Mouse (Mus musculus) ES-Bruce4 (cell line): ENCODE results near the gene Olfr478. TPM values are rescaled to one million over a fixed set of nuclear protein-coding genes. Genes with fewer than 3 reads are reported as not detected.
"Not testable (repeated sequence)": the region's sequence is repeated elsewhere in the genome, so short reads cannot be mapped to it uniquely, and the experiment has no call there.

Source experiments
- H3K27ac ChIP-seq: 2 replicates; pipeline ENCODE4 v1.5.1; 2012; ENCODE audit warnings: low read length, inconsistent platforms; ENCODE audit not compliant: insufficient read depth
- H3K27me3 ChIP-seq: 2 replicates; pipeline ENCODE4 v1.6.1; 2012; ENCODE audit warnings: mild to moderate bottlenecking, low read length, inconsistent platforms; ENCODE audit not compliant: control insufficient read depth, poor library complexity, insufficient read depth, severe bottlenecking
- H3K36me3 ChIP-seq: 2 replicates; pipeline ENCODE4 v1.6.1; 2012; ENCODE audit warnings: inconsistent platforms, mild to moderate bottlenecking, low read length, moderate library complexity; ENCODE audit not compliant: control insufficient read depth, poor library complexity, insufficient read depth, severe bottlenecking
- H3K4me1 ChIP-seq: one replicate; pipeline ENCODE4 v1.8.1; 2011; ENCODE audit warnings: low read length; ENCODE audit not compliant: control insufficient read depth, insufficient read depth
- H3K4me3 ChIP-seq: 2 replicates; pipeline ENCODE4 v1.5.1; 2011; ENCODE audit warnings: low read depth, mild to moderate bottlenecking, low read length
- H3K9ac ChIP-seq: 2 replicates; pipeline ENCODE4 v1.6.1; 2012; ENCODE audit warnings: low read depth, mild to moderate bottlenecking, inconsistent platforms; ENCODE audit not compliant: poor library complexity, severe bottlenecking
- H3K9me3 ChIP-seq: replicated peaks from 2 replicates; pipeline ENCODE4 v1.6.1; 2012; ENCODE audit warnings: mild to moderate bottlenecking, low read length, inconsistent platforms; ENCODE audit not compliant: control insufficient read depth, poor library complexity, insufficient read depth, severe bottlenecking
- CTCF ChIP-seq: IDR thresholded peaks from one replicate; pipeline ENCODE4 v1.8.1; 2011; ENCODE audit warnings: low read depth, low read length
- EP300 ChIP-seq: IDR thresholded peaks from 2 replicates; pipeline ENCODE4 v1.6.1; 2011; ENCODE audit warnings: low read depth, low read length; ENCODE audit not compliant: insufficient read depth
- POLR2A ChIP-seq: IDR thresholded peaks from one replicate; pipeline ENCODE4 v1.8.1; 2011; ENCODE audit warnings: low read length; ENCODE audit not compliant: insufficient read depth
- polyA plus RNA-seq: library from polyadenylated mRNA; stranded (reverse); fragments of >200 nt; gene quantifications from 2 replicates; pipeline ENCODE4 v1.2.4, GENCODE M21; 2011; ENCODE audit warnings: low read depth; ENCODE audit not compliant: missing spikeins, insufficient read depth, insufficient read length

The Olfr478 gene
- polyA plus RNA-seq, result not detected in 2 replicates

DNA sequence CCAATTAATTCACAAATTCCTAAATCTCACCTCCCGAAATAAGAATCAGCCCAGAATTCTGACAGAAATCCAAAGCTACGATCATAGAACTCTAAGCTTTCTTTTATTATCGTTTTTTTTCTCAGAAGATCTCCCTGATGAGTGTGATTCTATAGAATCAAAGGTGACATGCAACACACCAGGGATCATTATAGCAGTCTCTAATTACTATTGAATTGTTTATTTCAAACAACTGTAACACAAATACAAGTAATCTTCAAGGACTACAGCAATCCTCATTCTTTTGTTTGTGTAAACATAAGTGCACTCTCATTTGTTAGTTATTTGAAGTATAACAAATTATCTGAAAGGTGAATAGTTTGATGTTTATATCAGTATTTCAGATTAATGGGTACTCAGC, at the start of gene Olfr478:
Gene Olfr478 (minus strand): TSS at position 101 of the 400 bp plus-strand sequence.
- Histone ChIP-seq H3K27me3 (no peaks in the 10 kb centered on the region), H3K4me3 (no peak within 1 kb of the TSS), H3K9ac (no peak within 1 kb of the TSS), H3K9me3 (no peaks in the 10 kb centered on the region), H3K36me3 (no peaks in the 10 kb centered on the region), H3K4me1 (no peaks in the 10 kb centered on the region), H3K27ac (no peak within 1 kb of the TSS)
- no peak for TF ChIP-seq POLR2A
- no peak for TF ChIP-seq CTCF
- TF ChIP-seq EP300, result no peak

DNA sequence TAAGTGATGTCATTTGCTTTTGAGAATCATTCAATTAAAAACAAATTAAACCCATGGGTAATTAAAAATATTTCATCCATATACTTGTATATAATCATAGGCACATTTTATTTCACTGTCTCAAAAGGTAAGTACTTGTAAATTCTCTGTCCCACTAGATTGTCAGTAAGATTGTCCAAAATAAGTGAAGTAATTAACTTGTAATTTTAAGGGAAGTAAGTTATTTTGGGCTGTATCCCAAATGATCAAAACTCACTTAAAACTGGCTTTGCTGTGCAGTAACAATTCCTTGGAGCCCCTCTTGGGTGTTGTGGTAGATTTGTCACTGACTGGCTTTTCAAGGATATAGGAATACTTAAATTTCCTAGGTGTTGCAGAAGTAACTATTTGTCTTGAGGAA, 45.8 kb upstream of the Olfr478 start, which contains the start of gene Olfr481:
Gene Olfr481 (plus strand): TSS at position 301 of the 400 bp plus-strand sequence.
- H3K9me3 ChIP-seq, result no peaks in the 10 kb centered on the region

DNA sequence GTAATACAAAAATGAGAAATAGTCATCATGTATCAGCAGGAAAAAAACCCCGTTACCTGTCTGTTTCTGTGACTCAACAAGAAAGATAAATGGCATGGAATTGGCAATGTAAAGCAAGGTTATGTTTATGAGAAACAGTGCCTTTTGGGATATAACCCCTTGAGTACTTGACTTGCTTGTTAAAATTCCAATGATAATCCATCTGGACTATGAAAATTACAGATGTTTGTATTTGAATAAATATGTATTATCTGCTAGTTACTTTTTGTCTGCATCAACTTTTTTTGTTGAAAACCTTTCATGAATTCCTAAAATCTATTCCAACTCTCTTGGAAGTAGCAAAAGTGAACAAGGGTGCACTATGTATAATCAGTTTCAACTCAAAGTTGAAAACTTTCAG, 33.5 kb upstream of the Olfr478 start, which contains the start of gene Olfr480:
Gene Olfr480 (minus strand): TSS at position 101 of the 400 bp plus-strand sequence.
- TF ChIP-seq EP300, result no peak
- TF ChIP-seq POLR2A, result no peak
- TF ChIP-seq CTCF, result no peak
- H3K36me3 ChIP-seq, result no peaks in the 10 kb centered on the region
- no peak within 1 kb of the TSS for H3K9ac ChIP-seq
- no peaks in the 10 kb centered on the region; the same call in 1 of the 2 replicates for H3K27me3 ChIP-seq
- no peak within 1 kb of the TSS for H3K27ac ChIP-seq
- no peak within 1 kb of the TSS for H3K4me3 ChIP-seq
- H3K9me3 ChIP-seq, result no peaks in the 10 kb centered on the region
- H3K4me1 ChIP-seq, result no peaks in the 10 kb centered on the region

More for the DNA sequence above, 45.8 kb upstream of the Olfr478 start, which contains the start of gene Olfr481:
- no peaks in the 10 kb centered on the region for H3K4me1 ChIP-seq
- H3K27me3 ChIP-seq, result no peaks in the 10 kb centered on the region
- H3K9ac ChIP-seq, result no peak within 1 kb of the TSS
- TF ChIP-seq POLR2A (no peak), CTCF (no peak)
- no peaks in the 10 kb centered on the region for H3K36me3 ChIP-seq
- H3K4me3 ChIP-seq, result no peak within 1 kb of the TSS
- H3K27ac ChIP-seq, result no peak within 1 kb of the TSS

- Histone ChIP-seq H3K27me3 (no peaks in the 10 kb centered on the region), H3K9me3 (no peaks in the 10 kb centered on the region), H3K4me3 (no peak within 1 kb of the TSS), H3K27ac (no peak within 1 kb of the TSS), H3K9ac (no peak within 1 kb of the TSS), H3K4me1 (no peaks in the 10 kb centered on the region), H3K36me3 (no peaks in the 10 kb centered on the region)
- TF ChIP-seq EP300, result no peak
- no peak for TF ChIP-seq POLR2A
- no peak for TF ChIP-seq CTCF
These were observed 16.6 kb upstream of the Olfr478 start, which contains the start of gene Olfr479 for GRCm38 (mm10) chr7:108050393-108050792. Olfr479 (plus strand) TSS chr7:108050693.

DNA sequence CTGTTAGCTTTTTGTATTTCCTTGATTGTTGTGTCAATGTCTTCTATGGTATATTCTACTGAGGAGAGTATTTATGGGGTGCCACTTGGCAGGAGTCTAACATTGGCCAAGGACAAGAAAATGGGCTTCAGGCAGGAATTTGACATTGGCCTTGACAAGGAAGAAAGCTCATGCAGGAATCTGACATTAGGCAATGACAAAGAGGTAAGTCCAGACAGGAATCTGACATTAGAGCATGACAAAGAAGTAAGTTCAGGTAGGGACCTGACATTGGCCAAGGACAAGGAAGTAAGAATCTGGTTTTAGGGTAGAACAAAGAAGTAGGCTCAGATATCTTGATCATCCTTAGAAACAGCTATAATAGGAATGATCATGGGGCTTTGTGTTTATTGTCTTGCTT, 19.5 kb downstream of the Olfr478 start:
- not testable (repeated sequence) for H3K27me3 ChIP-seq, H3K4me3 ChIP-seq, H3K9ac ChIP-seq, H3K36me3 ChIP-seq, H3K27ac ChIP-seq, H3K4me1 ChIP-seq
- peaks cover 10% of the 10 kb centered on the region; the same call in 1 of the 2 replicates for H3K9me3 ChIP-seq

- Histone ChIP-seq H3K9me3 (no peaks in the 10 kb centered on the region), H3K9ac (no peak within 1 kb of the TSS), H3K4me3 (no peak within 1 kb of the TSS), H3K27me3 (no peaks in the 10 kb centered on the region), H3K36me3 (no peaks in the 10 kb centered on the region), H3K4me1 (no peaks in the 10 kb centered on the region), H3K27ac (no peak within 1 kb of the TSS)
- TF ChIP-seq POLR2A (no peak), CTCF (no peak), EP300 (no peak)
These were observed 47.4 kb downstream of the Olfr478 start, which contains the start of gene Olfr477 for GRCm38 (mm10) chr7:107986393-107986792. Olfr477 (plus strand) TSS chr7:107986693.

Other genes with a start within 250 kb of the Olfr478 start
- not detected in 2 replicates for gene Ovch2, start 232.8 kb downstream of the Olfr478 start, polyA plus RNA-seq
- gene Olfr467, start 221.7 kb downstream of the Olfr478 start, polyA plus RNA-seq, result not detected in 2 replicates
- gene Olfr469, start 208.4 kb downstream of the Olfr478 start, polyA plus RNA-seq, result not detected in 2 replicates
- not detected in 2 replicates for gene Olfr470, start 186.5 kb downstream of the Olfr478 start, polyA plus RNA-seq
- gene Olfr472, start 136.1 kb downstream of the Olfr478 start, polyA plus RNA-seq, result not detected in 2 replicates
- not detected in 2 replicates for gene Olfr473, start 103.5 kb downstream of the Olfr478 start, polyA plus RNA-seq
- not detected in 2 replicates for gene Olfr474, start 79.3 kb downstream of the Olfr478 start, polyA plus RNA-seq
- not detected in 2 replicates for gene Olfr476, start 69.2 kb downstream of the Olfr478 start, polyA plus RNA-seq
- not detected in 2 replicates for gene Olfr477, start 47.3 kb downstream of the Olfr478 start, polyA plus RNA-seq
- gene Olfr479, start 16.7 kb upstream of the Olfr478 start, polyA plus RNA-seq, result not detected in 2 replicates
- not detected in 2 replicates for gene Olfr480, start 33.4 kb upstream of the Olfr478 start, polyA plus RNA-seq
- 0.12 TPM in 1 of 2 replicates, not detected in the other for gene Olfr481, start 45.9 kb upstream of the Olfr478 start, polyA plus RNA-seq
- gene Olfr482, start 63.6 kb upstream of the Olfr478 start, polyA plus RNA-seq, result not detected in 2 replicates
- gene Olfr483, start 66.9 kb upstream of the Olfr478 start, polyA plus RNA-seq, result not detected in 2 replicates
- gene Olfr484, start 93.5 kb upstream of the Olfr478 start, polyA plus RNA-seq, result not detected in 2 replicates
- not detected in 2 replicates for gene Olfr485, start 125.9 kb upstream of the Olfr478 start, polyA plus RNA-seq
- gene Olfr486, start 138.8 kb upstream of the Olfr478 start, polyA plus RNA-seq, result not detected in 2 replicates
- not detected in 2 replicates for gene Olfr487, start 180.6 kb upstream of the Olfr478 start, polyA plus RNA-seq
- not detected in 2 replicates for gene Olfr488, start 224.4 kb upstream of the Olfr478 start, polyA plus RNA-seq